Mouse (Mus musculus) hindbrain, postnatal 0 days (tissue): ENCODE data around the gene Rps12-ps3. TPM values are rescaled to one million over a fixed set of nuclear protein-coding genes. Genes with fewer than 3 reads are reported as not detected.
A peak's percentile ranks its signal among the peaks of the same experiment; 100 is the strongest.

Experiments
- ATAC-seq: fragments of 200-750 bp; cut with Nextera tagmentation; 2 replicates; pipeline ENCODE4 v1.8.0; 2017; ENCODE audit warnings: mild to moderate bottlenecking, moderate TSS enrichment, moderate library complexity
- DNase-seq: peaks from one replicate; pipeline ENCODE4 v3.0.0-alpha.2; 2015; ENCODE audit warnings: low spot score
- H3K27ac ChIP-seq: fragments of 300-500 bp; sonication (generic); 2 replicates; pipeline ENCODE4 v1.5.1; 2014; ENCODE audit warnings: mild to moderate bottlenecking
- H3K27me3 ChIP-seq: fragments of 300-500 bp; sonication (generic); 2 replicates; pipeline ENCODE4 v1.6.1; 2014; ENCODE audit warnings: low read length, mixed read lengths; ENCODE audit not compliant: insufficient read depth
- H3K36me3 ChIP-seq: fragments of 300-500 bp; sonication (generic); 2 replicates; pipeline ENCODE4 v1.6.1; 2014; ENCODE audit warnings: low read length, mixed read lengths; ENCODE audit not compliant: insufficient read depth
- H3K4me1 ChIP-seq: fragments of 300-500 bp; sonication (generic); 2 replicates; pipeline ENCODE4 v1.6.1; 2014; ENCODE audit warnings: antibody characterized with exemption, low read length, mixed read lengths; ENCODE audit not compliant: insufficient read depth
- H3K4me2 ChIP-seq: fragments of 300-500 bp; sonication (generic); 2 replicates; pipeline ENCODE4 v1.6.1; 2014; ENCODE audit warnings: low read depth, mild to moderate bottlenecking, low read length, moderate library complexity, mixed read lengths
- H3K4me3 ChIP-seq: fragments of 300-500 bp; sonication (generic); 2 replicates; pipeline ENCODE4 v1.5.1; 2014; ENCODE audit warnings: low read length
- H3K9ac ChIP-seq: fragments of 300-500 bp; sonication (generic); replicated peaks from 2 replicates; pipeline ENCODE4 v1.6.1; 2014; ENCODE audit warnings: mild to moderate bottlenecking, low read length, moderate library complexity, mixed read lengths
- H3K9me3 ChIP-seq: fragments of 300-500 bp; sonication (generic); 2 replicates; pipeline ENCODE4 v1.6.1; 2016; ENCODE audit warnings: low read length, mixed read lengths
- CTCF ChIP-seq: IDR thresholded peaks from 2 replicates; pipeline ENCODE4 v1.5.1; 2016; ENCODE audit warnings: antibody characterized with exemption, control low read depth, low read depth
- WGBS: fragments of 180-500 bp; shearing (Covaris S2); extraction: QIAGEN DNeasy Blood & Tissue Kit; methylation state at CpG from one replicate; pipeline ENCODE4 v1.1.7; 2014; 5-methylcytosine and 5-hydroxymethylcytosine counted together
- polyA plus RNA-seq: library from polyadenylated mRNA; unstranded; fragments of >200 nt; fragmentation: Nextera tagmentation; extraction: Ambion mirVana; gene quantifications from 2 replicates; pipeline ENCODE4 v1.2.1, GENCODE M21; 2015
- total RNA-seq: library from RNA; depleted of rRNA; stranded (reverse); fragments of >200 nt; gene quantifications from 2 replicates; pipeline ENCODE4 v1.2.3, GENCODE M21; 2014

Gene Rps12-ps3
- total and polyA plus RNA-seq, 2 experiments from 2014 or later = 13.9 to 63.1 TPM

- H3K9ac ChIP-seq = no peak overlapping the region
- TF ChIP-seq CTCF = no peak
- DNase-seq (no peak), ATAC-seq (no peak)
- no peak overlapping the region for H3K4me2 ChIP-seq
- H3K4me3 ChIP-seq = no peak overlapping the region
- WGBS = 77% methylated on average over 5 of the region's 5 CpGs
- H3K4me1 ChIP-seq = no peaks in the 10 kb centered on the region
- H3K36me3 ChIP-seq = no peaks in the 10 kb centered on the region
- no peaks in the 10 kb centered on the region for H3K9me3 ChIP-seq
- no peak overlapping the region for H3K27ac ChIP-seq
- no peaks in the 10 kb centered on the region for H3K27me3 ChIP-seq
Measured at GRCm38 (mm10) chr19:59292183-59292839, 29.8 kb upstream of the Rps12-ps3 start.

DNA sequence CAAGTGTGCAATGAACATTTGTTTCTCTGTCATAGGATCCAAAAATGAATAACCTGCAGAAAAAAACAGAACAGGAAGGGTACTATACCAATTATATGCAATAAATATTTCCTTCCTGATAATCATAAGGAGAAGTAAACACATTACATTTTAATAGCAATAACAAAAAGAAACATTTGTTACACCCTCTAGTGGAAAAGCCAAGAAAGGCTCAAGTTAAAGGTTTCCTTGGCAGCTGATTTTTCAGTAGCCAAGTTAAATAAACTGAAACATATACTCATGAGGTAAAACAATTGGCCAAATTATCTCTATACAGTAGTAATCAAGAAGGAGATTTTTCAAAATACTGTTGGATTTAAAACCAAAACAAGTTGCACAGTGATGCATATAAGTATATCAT lies 6.8 kb upstream of the Rps12-ps3 start:
- DNase-seq (no peak), ATAC-seq (no peak)
- H3K36me3 ChIP-seq = peaks cover 5% of the 10 kb centered on the region; the same call in 1 of the 2 replicates

DNA sequence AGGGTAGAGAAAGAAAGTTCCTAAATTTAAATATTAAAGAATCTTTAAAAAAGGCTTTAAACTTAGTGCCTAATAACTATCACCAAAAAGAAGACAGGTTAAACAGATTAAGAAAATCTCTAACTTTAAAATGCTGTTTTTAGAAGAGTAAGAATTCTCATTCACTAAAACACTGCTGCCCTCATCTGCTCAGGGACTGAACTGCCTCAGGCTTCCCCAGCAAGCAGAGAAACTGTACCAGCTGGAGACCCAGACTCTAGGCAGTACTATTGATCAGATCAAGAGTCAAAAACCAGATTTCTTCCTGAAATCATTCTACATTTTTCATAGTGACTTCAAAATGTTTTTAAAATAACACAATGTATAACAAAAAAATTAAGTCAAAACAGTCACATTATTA lies 5.5 kb upstream of the Rps12-ps3 start:
- TF ChIP-seq CTCF = peak; percentile 69
- no peak overlapping the region for H3K4me2 ChIP-seq
- H3K27ac ChIP-seq = no peak overlapping the region
- peak; percentile 65 for DNase-seq
- no peaks in the 10 kb centered on the region for H3K4me1 ChIP-seq
- H3K27me3 ChIP-seq = no peaks in the 10 kb centered on the region
- peaks cover 4% of the 10 kb centered on the region; the same call in 1 of the 2 replicates for H3K36me3 ChIP-seq
- no peaks in the 10 kb centered on the region for H3K9me3 ChIP-seq
- H3K9ac ChIP-seq = no peak overlapping the region
- H3K4me3 ChIP-seq = no peak overlapping the region
- no peak for ATAC-seq

More for the DNA sequence above, 6.8 kb upstream of the Rps12-ps3 start:
- Histone ChIP-seq H3K9ac (no peak overlapping the region), H3K27me3 (no peaks in the 10 kb centered on the region), H3K4me2 (no peak overlapping the region), H3K4me3 (no peak overlapping the region), H3K9me3 (no peaks in the 10 kb centered on the region), H3K4me1 (no peaks in the 10 kb centered on the region), H3K27ac (no peak overlapping the region)
- peak; percentile 44; the same call in 1 of the 2 replicates for TF ChIP-seq CTCF

GRCm38 (mm10) chr19:59330816-59331225 lies 8.7 kb downstream of the Rps12-ps3 start:
- DNase-seq (no peak), ATAC-seq (no peak)
- Histone ChIP-seq H3K9me3 (no peaks in the 10 kb centered on the region), H3K9ac (no peak overlapping the region), H3K4me2 (no peak overlapping the region), H3K36me3 (no peaks in the 10 kb centered on the region), H3K4me1 (no peaks in the 10 kb centered on the region), H3K27me3 (no peaks in the 10 kb centered on the region), H3K27ac (no peak overlapping the region), H3K4me3 (no peak overlapping the region)
- TF ChIP-seq CTCF = no peak

GRCm38 (mm10) chr19:59336655-59337054 lies 14.6 kb downstream of the Rps12-ps3 start:
- no peak for TF ChIP-seq CTCF
- H3K4me1 ChIP-seq = no peaks in the 10 kb centered on the region
- no peaks in the 10 kb centered on the region for H3K36me3 ChIP-seq
- ATAC-seq (no peak), DNase-seq (no peak)
- no peak overlapping the region for H3K4me2 ChIP-seq
- no peak overlapping the region for H3K9ac ChIP-seq
- H3K27ac ChIP-seq = no peak overlapping the region
- H3K9me3 ChIP-seq = no peaks in the 10 kb centered on the region
- WGBS = 100% methylated on average over 1 of the region's 1 CpGs
- H3K27me3 ChIP-seq = no peaks in the 10 kb centered on the region
- H3K4me3 ChIP-seq = no peak overlapping the region

DNA sequence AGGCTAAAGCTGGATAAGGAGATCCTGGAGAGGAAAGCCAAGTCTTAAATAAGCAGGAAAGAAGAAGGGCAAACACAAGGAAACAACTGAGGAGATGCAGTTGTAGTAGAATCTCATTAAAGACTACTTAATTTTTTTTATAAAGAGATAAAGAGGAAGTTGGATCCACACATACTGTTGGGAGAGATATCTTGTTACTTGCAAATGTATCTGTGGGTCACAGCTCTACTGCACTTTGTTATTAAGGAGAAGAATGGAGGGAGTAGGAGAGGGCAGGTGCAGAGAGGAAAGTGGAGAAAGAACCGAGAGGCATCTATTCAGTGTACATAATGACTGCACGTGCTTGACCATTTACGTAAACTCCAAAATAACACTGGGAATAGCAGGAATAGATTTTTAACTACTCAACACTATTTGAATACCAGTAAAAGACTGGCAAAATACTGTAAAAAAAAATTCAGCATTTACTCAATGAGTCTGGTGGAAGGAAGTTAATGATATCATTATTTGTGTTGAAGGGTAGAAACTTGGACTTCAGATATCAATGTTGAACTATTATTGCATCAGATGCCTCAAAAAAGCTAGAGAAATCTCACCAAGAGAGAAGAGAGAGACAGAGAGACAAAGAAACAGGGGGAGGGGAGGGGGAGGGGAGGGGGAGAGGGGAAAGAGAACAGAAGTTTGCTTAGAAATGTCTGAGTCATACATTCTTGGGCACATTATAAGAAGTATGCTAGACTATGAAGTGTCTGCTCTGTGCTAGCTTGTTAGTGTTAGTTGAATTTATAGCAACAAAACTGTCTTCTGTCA lies 16.0 kb downstream of the Rps12-ps3 start:
- TF ChIP-seq CTCF = no peak
- no peak overlapping the region for H3K9ac ChIP-seq
- H3K9me3 ChIP-seq = no peaks in the 10 kb centered on the region
- H3K36me3 ChIP-seq = no peaks in the 10 kb centered on the region
- H3K4me1 ChIP-seq = peaks cover 2% of the 10 kb centered on the region; the same call in 1 of the 2 replicates
- no peaks in the 10 kb centered on the region for H3K27me3 ChIP-seq
- H3K27ac ChIP-seq = no peak overlapping the region
- DNase-seq (no peak), ATAC-seq (no peak)
- WGBS = 77% methylated on average over 3 of the region's 3 CpGs
- H3K4me2 ChIP-seq = no peak overlapping the region
- H3K4me3 ChIP-seq = no peak overlapping the region

- TF ChIP-seq CTCF = no peak
- 86% methylated on average over 3 of the region's 3 CpGs for WGBS
Measured at GRCm38 (mm10) chr19:59339908-59340307, 17.8 kb downstream of the Rps12-ps3 start.

More at GRCm38 (mm10) chr19:59339908-59340307, 17.8 kb downstream of the Rps12-ps3 start:
- Histone ChIP-seq H3K4me1 (peaks cover 9% of the 10 kb centered on the region), H3K27ac (no peak overlapping the region), H3K4me2 (no peak overlapping the region), H3K4me3 (no peak overlapping the region), H3K9ac (no peak overlapping the region), H3K9me3 (no peaks in the 10 kb centered on the region), H3K36me3 (no peaks in the 10 kb centered on the region), H3K27me3 (no peaks in the 10 kb centered on the region)
- ATAC-seq (no peak), DNase-seq (no peak)
